Mouse (Mus musculus): Measurements from ENCODE around the gene Tnrc18.

The Tnrc18 gene

DNA sequence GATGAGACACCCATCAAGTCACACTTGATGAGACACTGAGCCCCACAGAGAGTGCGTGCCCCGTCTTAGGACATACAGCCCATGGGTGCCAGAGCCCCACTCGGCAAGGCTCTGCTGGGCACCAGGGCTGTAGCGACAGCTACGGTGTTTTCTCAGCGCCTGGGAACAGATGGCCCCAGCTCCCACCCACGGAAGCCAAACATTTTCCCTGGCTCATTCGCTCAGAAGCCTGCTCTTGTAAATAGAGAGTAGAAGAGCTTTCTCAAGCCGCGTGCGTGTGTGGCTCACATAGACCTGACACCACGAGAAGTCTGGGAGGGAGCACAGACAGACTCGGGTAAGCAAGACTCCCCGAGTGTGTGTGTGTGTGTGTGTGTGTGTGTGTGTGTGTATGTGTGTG is 125.2 kb downstream of the Tnrc18 start, which contains the start of gene Slc29a4:
TSS of gene Slc29a4 (plus strand) at position 265 of the 400 bp plus-strand sequence.
- DNase-seq (ENCODE audit: low spot score), result no peak

DNA sequence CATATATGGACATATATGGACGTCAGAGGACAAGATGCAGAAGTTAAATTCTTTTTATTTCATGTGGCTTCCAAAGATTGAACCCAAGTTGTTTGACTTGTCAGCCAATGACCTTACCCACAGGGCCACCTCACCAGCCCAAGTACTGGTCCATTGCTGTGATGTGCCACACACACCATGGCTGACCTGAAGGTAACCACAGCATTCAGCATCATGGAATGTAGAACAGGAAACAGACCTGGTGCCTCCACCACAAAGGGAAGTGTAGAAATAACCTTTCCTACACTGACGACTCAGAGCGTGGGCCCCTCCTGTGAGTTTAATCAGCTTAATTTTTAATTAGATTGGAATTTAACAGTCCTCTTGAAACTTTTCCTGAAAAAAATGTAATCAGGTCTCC is 127.1 kb downstream of the Tnrc18 start:
- no peak for DNase-seq (ENCODE audit: low spot score)

DNA sequence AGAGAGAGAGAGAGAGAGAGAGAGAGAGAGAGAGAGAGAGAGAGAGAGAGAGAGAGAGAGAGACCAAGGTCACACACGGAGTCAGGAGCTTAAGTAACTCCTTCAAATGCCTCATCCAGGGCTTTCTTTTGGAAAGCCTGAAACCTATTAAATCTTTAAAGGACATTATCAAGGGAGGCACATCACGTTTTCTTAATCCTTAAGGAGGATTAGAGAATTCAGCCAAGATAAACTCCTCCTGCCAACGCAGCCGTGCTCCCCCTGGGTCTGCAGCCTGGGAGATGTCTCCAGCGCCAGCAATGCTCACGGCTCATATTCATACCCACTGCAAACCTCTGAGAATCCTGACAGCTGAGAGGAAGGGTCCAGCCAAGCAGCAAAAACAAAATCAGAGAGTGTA is 128.6 kb downstream of the Tnrc18 start:
- no peak for DNase-seq (ENCODE audit: low spot score)

DNA sequence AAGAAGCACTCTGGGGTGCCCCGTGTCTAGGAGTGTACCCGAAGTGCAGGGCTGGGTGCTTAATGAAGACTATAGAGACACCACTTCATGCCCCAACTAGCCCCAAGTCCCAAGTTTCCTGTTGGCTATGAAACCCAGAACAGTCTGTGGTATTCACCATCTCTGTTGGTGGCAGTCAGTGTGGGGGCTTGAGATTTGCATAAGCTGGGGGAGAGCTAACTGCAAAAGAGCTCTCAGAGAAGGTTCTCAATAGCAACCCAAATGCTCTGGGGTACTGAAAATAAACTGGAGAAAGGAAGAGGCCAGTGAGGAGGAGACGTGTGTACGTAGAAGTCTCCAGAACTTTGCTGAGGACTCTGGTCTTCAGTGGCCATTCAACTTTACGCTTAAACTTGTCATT is 134.9 kb downstream of the Tnrc18 start:
- DNase-seq (ENCODE audit: low spot score), result no peak

DNA sequence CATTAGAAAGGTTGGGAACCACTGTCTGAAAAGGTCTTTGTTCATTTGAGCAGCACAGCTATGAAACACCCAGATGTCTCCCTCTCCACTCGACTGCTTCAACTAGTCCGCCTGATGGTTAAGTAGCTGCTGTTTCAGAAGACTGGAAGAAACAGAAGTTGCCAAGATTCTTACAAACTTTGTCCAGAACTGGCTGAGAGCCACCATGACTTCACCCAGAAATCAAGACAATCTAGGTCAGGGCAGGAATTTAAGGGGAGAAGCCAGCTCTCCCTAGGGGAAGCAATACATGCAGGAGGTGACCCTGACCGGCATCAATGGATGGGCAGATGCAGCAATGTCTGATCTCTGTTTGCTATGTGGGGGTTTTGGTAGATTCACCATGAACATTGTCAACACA is 135.6 kb downstream of the Tnrc18 start:
- DNase-seq (ENCODE audit: low spot score), result no peak

DNA sequence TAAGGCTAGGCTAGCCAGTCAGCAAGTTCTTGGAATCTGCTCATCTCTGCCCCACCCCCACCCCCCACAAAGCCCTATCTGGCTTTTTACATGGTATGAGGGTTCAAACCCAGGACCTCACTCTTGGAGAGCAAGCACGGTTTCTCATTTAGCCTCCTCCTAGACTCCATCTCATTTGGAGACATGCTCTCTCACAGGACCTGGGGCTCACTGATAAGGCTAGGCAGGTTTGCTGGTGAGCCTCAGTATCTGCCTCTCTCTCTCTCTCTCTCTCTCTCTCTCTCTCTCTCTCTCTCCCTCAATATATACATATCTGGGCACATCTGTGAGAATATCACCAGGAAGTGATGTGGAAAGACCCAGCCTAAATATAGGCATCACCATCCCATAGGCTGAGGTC is 138.4 kb downstream of the Tnrc18 start:
- DNase-seq (ENCODE audit: low spot score), result no peak

DNA sequence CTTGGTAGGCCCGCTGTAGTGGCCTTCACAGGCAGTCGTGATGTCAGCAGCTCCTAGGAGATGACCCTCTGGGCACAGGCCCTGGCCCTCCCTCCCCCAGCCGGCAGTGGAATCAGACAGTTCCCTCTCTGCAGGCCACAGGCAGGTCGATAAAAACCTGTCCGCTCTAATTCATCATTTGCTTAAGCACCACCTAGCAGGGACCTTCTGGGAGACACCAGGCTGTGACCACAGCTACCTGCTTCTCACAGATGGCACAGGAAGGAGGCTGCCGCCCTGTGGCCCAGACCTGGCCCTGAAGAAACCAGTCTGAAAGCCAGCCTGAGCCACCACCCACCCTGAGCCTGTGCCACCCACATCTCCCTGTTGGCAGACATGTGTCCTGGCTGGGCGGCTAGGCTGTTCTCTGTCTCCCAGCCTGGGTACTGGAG is 139.3 kb downstream of the Tnrc18 start:
- no peak for DNase-seq (ENCODE audit: low spot score)

Measured in testis, postnatal 14 days (tissue).